Mouse (Mus musculus) neural tube, embryonic 14.5 days (tissue): Measurements from ENCODE around the gene Vstm2a. TPM values are rescaled to one million over a fixed set of nuclear protein-coding genes. Genes with fewer than 3 reads are reported as not detected.
A peak's percentile ranks its signal among the peaks of the same experiment; 100 is the strongest.

Source experiments
- ATAC-seq: fragments of 200-750 bp; cut with Nextera tagmentation; 2 replicates; pipeline ENCODE4 v1.8.0; 2017; ENCODE audit warnings: low read depth, mild to moderate bottlenecking, moderate TSS enrichment, moderate library complexity
- H3K27ac ChIP-seq: fragments of 300-500 bp; sonication (generic); 2 replicates; pipeline ENCODE4 v1.5.1; 2014; ENCODE audit warnings: low read depth, mild to moderate bottlenecking, control low read depth, low read length, moderate library complexity, mixed read lengths
- H3K27me3 ChIP-seq: fragments of 300-500 bp; sonication (generic); 2 replicates; pipeline ENCODE4 v1.6.1; 2014; ENCODE audit warnings: low read length; ENCODE audit not compliant: control insufficient read depth, insufficient read depth
- H3K36me3 ChIP-seq: fragments of 300-500 bp; sonication (generic); 2 replicates; pipeline ENCODE4 v1.6.1; 2014; ENCODE audit warnings: low read length, mixed read lengths; ENCODE audit not compliant: control insufficient read depth, insufficient read depth
- H3K4me1 ChIP-seq: fragments of 300-500 bp; sonication (generic); 2 replicates; pipeline ENCODE4 v1.6.1; 2014; ENCODE audit warnings: low read length; ENCODE audit not compliant: control insufficient read depth, insufficient read depth
- H3K4me2 ChIP-seq: fragments of 300-500 bp; sonication (generic); 2 replicates; pipeline ENCODE4 v1.6.1; 2014; ENCODE audit warnings: mild to moderate bottlenecking, low read depth, low read length, control low read depth
- H3K4me3 ChIP-seq: fragments of 300-500 bp; sonication (generic); 2 replicates; pipeline ENCODE4 v1.5.1; 2014; ENCODE audit warnings: low read depth, low read length, control low read depth, mixed read lengths
- H3K9ac ChIP-seq: fragments of 300-500 bp; sonication (generic); replicated peaks from 2 replicates; pipeline ENCODE4 v1.6.1; 2014; ENCODE audit warnings: low read depth, mild to moderate bottlenecking, control low read depth, low read length, mixed read lengths
- H3K9me3 ChIP-seq: fragments of 300-500 bp; sonication (generic); 2 replicates; pipeline ENCODE4 v1.6.1; 2016; ENCODE audit warnings: low read length; ENCODE audit not compliant: control insufficient read depth
- WGBS: fragments of 180-500 bp; shearing (Covaris S2); extraction: QIAGEN DNeasy Blood & Tissue Kit; methylation state at CpG from one replicate; pipeline ENCODE4 v1.1.7; 2014; 5-methylcytosine and 5-hydroxymethylcytosine counted together
- polyA plus RNA-seq: library from polyadenylated mRNA; unstranded; fragments of >200 nt; fragmentation: Nextera tagmentation; extraction: Ambion mirVana; gene quantifications from 2 replicates; pipeline ENCODE4 v1.2.1, GENCODE M21; 2014

Gene Vstm2a
- polyA plus RNA-seq, 1 experiment from 2014 or later: 101 TPM

DNA sequence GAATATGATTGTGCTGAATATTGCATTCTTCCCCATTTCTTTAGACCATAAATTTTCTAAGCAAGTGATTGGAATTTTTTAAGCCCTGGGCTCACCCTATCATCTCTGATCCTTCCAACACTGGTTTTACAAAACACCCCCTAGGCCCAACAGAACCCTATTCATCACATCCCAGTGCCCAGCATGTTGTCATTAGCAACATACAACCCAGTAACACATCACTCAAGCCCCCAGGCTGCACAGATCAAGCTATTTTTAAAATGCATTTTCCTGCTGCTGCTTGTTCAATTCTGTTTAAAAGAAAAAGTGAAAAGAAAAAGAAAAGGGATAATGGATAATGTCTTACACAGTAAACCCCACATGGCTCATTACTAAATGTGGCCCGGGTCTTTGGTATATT is 42.0 kb downstream of the Vstm2a start:
- no peak for ATAC-seq
- no peaks in the 10 kb centered on the region for H3K27me3 ChIP-seq
- no peak overlapping the region for H3K9ac ChIP-seq
- H3K4me3 ChIP-seq: no peak overlapping the region
- no peak overlapping the region for H3K4me2 ChIP-seq
- H3K27ac ChIP-seq: no peak overlapping the region
- no peaks in the 10 kb centered on the region for H3K4me1 ChIP-seq
- 42% methylated on average over 1 of the region's 1 CpGs for WGBS
- no peaks in the 10 kb centered on the region for H3K36me3 ChIP-seq
- no peaks in the 10 kb centered on the region for H3K9me3 ChIP-seq

DNA sequence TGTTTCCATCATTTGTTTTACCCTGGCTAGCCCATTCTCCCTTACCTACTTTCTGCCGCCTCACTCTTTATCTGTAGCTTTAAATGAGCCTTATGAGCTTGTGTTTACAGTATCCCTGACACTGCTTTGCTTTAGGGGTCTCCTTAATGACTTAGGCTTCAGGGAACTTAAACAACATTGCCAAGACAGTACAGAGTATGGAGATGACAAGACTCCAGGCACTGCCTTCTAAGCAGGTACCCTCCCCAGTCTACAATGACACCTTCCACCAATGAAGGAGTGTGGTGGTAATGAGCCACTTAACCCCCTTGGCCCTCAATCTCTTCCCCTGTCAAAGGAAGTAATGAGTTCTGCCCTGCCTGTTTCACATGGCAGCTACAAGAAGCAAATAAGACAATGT is 42.4 kb downstream of the Vstm2a start:
- no peaks in the 10 kb centered on the region for H3K36me3 ChIP-seq
- H3K27ac ChIP-seq: no peak overlapping the region
- no peaks in the 10 kb centered on the region for H3K27me3 ChIP-seq
- ATAC-seq: no peak
- no peak overlapping the region for H3K4me2 ChIP-seq
- H3K4me3 ChIP-seq: no peak overlapping the region
- no peaks in the 10 kb centered on the region for H3K4me1 ChIP-seq
- WGBS: 72% methylated on average over 1 of the region's 1 CpGs
- H3K9ac ChIP-seq: no peak overlapping the region
- no peaks in the 10 kb centered on the region for H3K9me3 ChIP-seq

DNA sequence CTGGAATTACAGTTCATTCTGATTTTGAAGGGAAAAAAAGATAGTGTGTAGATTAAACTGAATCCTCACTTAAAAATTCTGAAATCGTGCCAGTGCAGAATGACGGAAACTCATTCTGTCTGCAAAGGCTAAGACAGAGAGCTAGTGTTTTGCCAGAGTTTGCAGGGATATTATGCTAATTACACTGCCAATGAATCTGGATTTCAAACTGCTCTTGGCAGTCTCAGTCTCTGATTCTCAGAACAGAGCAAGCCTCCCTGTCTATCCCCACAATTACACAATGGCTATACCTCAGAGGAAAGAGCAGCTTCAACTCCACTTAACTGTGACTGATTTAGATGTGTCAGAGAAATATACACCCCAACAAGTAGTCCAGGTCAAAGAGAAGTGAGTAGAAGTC is 43.2 kb downstream of the Vstm2a start:
- Histone ChIP-seq H3K27me3 (no peaks in the 10 kb centered on the region), H3K9me3 (no peaks in the 10 kb centered on the region), H3K4me3 (no peak overlapping the region), H3K4me1 (no peaks in the 10 kb centered on the region), H3K4me2 (no peak overlapping the region), H3K9ac (no peak overlapping the region), H3K36me3 (no peaks in the 10 kb centered on the region), H3K27ac (no peak overlapping the region)
- ATAC-seq: no peak
- 70% methylated on average over 2 of the region's 2 CpGs for WGBS

DNA sequence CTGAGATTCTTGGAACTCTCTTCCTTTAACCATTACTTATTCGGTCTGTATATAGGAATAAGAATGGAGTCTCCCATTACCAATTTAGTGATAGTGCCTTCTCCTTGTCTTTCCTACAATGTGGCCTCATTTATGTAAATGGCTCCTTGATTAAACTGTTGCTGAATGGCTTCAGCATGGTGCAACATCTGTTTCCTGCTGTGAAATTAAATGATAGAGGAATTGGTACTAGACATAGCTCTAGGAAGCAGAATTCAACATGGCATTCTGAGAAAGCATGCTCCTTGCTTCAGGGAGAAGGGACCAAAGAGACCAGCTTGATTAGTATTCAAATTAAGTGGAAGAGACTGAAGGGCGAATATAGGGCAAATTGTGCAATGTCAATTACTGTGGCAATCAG is 57.6 kb downstream of the Vstm2a start:
- H3K36me3 ChIP-seq: no peaks in the 10 kb centered on the region
- no peak overlapping the region for H3K9ac ChIP-seq
- no peaks in the 10 kb centered on the region for H3K9me3 ChIP-seq
- H3K27ac ChIP-seq: no peak overlapping the region
- WGBS: 70% methylated on average over 2 of the region's 2 CpGs
- ATAC-seq: peak; percentile 86
- no peaks in the 10 kb centered on the region for H3K4me1 ChIP-seq
- no peak overlapping the region for H3K4me3 ChIP-seq
- H3K27me3 ChIP-seq: no peaks in the 10 kb centered on the region
- no peak overlapping the region for H3K4me2 ChIP-seq

DNA sequence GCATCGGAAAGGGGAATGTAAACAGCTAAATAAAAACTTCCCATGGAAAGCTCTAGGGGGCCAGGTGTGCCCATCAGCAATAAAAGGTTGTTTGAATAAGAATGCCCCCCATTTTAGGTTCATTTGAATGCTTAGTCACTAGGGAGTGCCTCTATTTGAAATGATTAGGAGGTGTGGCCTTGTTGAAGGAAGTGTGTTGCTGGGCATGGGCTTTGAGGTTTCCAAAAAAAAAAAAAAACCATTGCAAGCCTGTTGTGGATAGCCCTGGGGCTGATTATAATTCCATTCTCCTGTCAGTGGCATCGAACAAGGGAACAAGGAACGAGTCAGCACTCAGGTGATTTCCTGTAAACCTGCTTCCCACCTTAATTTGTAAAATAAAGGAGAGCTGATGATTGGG is 87.7 kb downstream of the Vstm2a start:
- Histone ChIP-seq H3K9me3 (no peaks in the 10 kb centered on the region), H3K27me3 (no peaks in the 10 kb centered on the region), H3K36me3 (no peaks in the 10 kb centered on the region), H3K4me3 (no peak overlapping the region), H3K9ac (no peak overlapping the region), H3K4me1 (no peaks in the 10 kb centered on the region), H3K27ac (no peak overlapping the region), H3K4me2 (no peak overlapping the region)
- 23% methylated on average over 3 of the region's 3 CpGs for WGBS
- no peak for ATAC-seq

DNA sequence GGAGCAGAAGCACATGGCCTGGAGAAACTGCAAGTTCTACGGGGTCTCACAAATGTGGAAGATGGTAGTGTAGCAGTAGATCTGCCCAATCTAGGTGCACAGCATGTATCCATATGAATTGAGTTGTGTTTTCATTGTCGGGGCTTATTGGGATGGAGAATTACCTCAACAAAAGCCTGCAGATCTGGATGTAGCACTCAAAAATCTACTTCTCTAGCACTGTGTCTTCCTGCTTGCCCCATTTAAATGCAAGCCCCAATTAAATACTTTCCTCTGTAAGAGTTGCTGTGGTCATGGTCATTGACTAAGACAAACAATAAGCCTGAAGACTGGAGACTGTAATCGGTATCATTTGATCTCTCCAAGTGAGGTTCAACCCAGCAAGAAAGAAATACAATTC is 88.2 kb downstream of the Vstm2a start:
- Histone ChIP-seq H3K36me3 (no peaks in the 10 kb centered on the region), H3K4me3 (no peak overlapping the region), H3K4me2 (no peak overlapping the region), H3K4me1 (no peaks in the 10 kb centered on the region), H3K27me3 (no peaks in the 10 kb centered on the region), H3K9me3 (no peaks in the 10 kb centered on the region), H3K27ac (no peak overlapping the region), H3K9ac (no peak overlapping the region)
- no peak for ATAC-seq
- WGBS: 75% methylated on average over 3 of the region's 3 CpGs

DNA sequence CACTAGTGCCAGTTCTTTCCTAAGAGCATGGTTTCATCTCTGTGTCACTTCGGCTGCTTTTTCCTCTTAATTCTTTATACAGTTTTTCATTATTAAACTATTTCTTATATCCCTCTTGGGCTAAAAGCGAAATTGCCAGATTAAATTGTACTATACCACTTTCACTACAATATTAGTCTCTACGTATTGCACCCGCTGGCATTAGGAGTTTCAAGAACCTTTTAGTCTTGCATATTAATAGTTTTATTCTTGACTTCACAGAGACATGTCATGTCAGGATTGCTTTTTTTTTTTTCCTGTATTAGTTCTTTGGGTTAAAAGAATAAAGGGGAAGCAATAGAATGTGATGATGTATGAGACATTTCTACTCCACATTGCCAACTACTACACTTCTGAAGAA is 94.4 kb downstream of the Vstm2a start:
- WGBS: 90% methylated on average over 4 of the region's 4 CpGs

DNA sequence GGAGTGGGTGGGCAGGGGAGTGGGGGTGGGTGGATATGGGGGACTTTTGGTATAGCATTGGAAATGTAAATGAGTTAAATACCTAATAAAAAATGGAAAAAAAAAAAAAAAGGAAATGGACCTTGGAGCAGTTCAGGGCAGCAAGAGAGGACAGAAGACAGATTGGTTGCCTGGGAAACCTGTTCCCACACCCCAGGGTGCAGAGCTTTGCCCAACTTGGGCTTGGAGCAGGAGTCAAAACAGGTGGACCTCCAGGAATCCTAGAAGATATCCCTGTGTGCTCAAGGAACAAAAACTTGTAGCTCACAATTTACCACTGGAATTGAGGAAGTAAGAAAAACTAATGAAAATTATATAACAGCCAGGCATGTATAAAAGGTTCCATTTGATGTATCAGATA is 96.8 kb downstream of the Vstm2a start:
- H3K9ac ChIP-seq: no peak overlapping the region
- H3K27ac ChIP-seq: no peak overlapping the region
- H3K27me3 ChIP-seq: no peaks in the 10 kb centered on the region
- H3K4me1 ChIP-seq: no peaks in the 10 kb centered on the region
- H3K4me3 ChIP-seq: no peak overlapping the region
- no peak for ATAC-seq
- no peaks in the 10 kb centered on the region for H3K9me3 ChIP-seq
- no peaks in the 10 kb centered on the region for H3K36me3 ChIP-seq
- H3K4me2 ChIP-seq: no peak overlapping the region

More for the DNA sequence above, 94.4 kb downstream of the Vstm2a start:
- Histone ChIP-seq H3K4me3 (no peak overlapping the region), H3K4me1 (no peaks in the 10 kb centered on the region), H3K27ac (no peak overlapping the region), H3K27me3 (no peaks in the 10 kb centered on the region), H3K9me3 (no peaks in the 10 kb centered on the region), H3K36me3 (no peaks in the 10 kb centered on the region), H3K9ac (no peak overlapping the region), H3K4me2 (no peak overlapping the region)
- no peak for ATAC-seq

DNA sequence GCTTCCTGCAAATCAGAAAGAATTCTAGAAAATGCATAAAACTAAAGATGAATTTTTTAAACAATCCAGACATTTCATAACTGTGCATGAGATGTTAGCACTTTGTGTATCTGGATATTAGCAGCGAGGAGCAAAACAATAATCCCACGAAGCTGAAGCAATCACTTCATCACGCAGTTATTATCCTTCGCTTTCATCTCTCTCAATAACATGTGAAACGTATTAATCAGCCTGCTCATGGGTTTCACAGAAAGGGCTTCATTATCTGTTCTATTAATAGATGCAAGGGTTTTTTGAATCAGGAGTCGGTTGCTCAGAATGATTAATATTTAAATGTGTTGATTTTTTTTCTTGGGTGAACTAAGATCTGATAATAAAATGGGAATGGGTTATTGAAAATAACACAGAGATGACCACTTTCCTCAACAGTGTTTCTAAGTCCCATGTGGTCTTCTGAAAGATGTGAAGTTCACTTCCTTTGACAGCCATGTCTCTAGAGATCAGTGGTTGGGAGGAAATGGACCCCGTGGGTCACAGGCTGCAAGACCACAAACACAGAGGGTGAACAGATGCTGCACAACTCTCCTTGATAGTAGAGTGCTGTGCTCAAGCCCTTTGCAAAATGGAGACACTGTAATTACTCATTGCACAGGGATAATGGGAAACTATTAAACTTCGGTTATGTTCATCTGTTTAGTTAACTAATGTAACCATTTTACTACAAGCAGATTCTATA is 109.5 kb downstream of the Vstm2a start:
- no peak for ATAC-seq

More for the DNA sequence above, 109.5 kb downstream of the Vstm2a start:
- WGBS: 73% methylated on average over 8 of the region's 8 CpGs
- Histone ChIP-seq H3K27ac (no peak overlapping the region), H3K4me3 (no peak overlapping the region), H3K9me3 (no peaks in the 10 kb centered on the region), H3K36me3 (no peaks in the 10 kb centered on the region), H3K4me1 (no peaks in the 10 kb centered on the region), H3K9ac (no peak overlapping the region), H3K27me3 (no peaks in the 10 kb centered on the region), H3K4me2 (no peak overlapping the region)
